In genomic region chr3:85727171-85727570, GRCm38 (mm10) we compare ENCODE assay signal across 12 mouse cellular contexts.
"Had no signal": no experiment of that assay in that cellular context is flagged by ENCODE, and none has a peak within 500 bp of the region (broad histone marks: within the 10 kb centered on the region; RNA-seq: fewer than 3 reads in every experiment).

No protein-coding gene starts in this region.

- DNase-seq: kidney, adult 8-10 months; kidney, postnatal 10 days; kidney, postnatal 36 days; layer of hippocampus, adult 9-11 months; layer of hippocampus, postnatal 36 days; liver, embryonic 13.5 days; lung, adult 2 months; lung, postnatal 14 days; lung, postnatal 4 days; right cerebral cortex, postnatal 25 days; spleen, adult 18-20 months; thymus, postnatal 25 days had no signal
